Mouse (Mus musculus): ENCODE measurements around the gene Cntnap2. TPM values are rescaled to one million over a fixed set of nuclear protein-coding genes. Genes with fewer than 3 reads are reported as not detected.

The Cntnap2 gene
- total RNA-seq (2015; ENCODE audit: low replicate concordance) (not detected in 2 replicates), total RNA-seq (2017; ENCODE audit: low replicate concordance) (not detected in 2 replicates)

- ATAC-seq (replicated peaks; ENCODE audit: low FRiP score, poor library complexity, severe bottlenecking): no peak
These were observed at the start of gene Cntnap2 for GRCm38 (mm10) chr6:45059091-45059490. TSS of gene Cntnap2 (plus strand) at chr6:45059357.

- no peak; the same call in 1 of the 2 replicates for ATAC-seq (replicated peaks; ENCODE audit: low FRiP score, poor library complexity, severe bottlenecking)
These were observed 33.0 kb upstream of the Cntnap2 start for GRCm38 (mm10) chr6:45026011-45026682.

- no peak for ATAC-seq (replicated peaks; ENCODE audit: low FRiP score, poor library complexity, severe bottlenecking)
These were observed 19.7 kb upstream of the Cntnap2 start for GRCm38 (mm10) chr6:45039454-45039853.

GRCm38 (mm10) chr6:45059556-45060471 lies 657 bp downstream of the Cntnap2 start:
- ATAC-seq (replicated peaks; ENCODE audit: low FRiP score, poor library complexity, severe bottlenecking): no peak

DNA sequence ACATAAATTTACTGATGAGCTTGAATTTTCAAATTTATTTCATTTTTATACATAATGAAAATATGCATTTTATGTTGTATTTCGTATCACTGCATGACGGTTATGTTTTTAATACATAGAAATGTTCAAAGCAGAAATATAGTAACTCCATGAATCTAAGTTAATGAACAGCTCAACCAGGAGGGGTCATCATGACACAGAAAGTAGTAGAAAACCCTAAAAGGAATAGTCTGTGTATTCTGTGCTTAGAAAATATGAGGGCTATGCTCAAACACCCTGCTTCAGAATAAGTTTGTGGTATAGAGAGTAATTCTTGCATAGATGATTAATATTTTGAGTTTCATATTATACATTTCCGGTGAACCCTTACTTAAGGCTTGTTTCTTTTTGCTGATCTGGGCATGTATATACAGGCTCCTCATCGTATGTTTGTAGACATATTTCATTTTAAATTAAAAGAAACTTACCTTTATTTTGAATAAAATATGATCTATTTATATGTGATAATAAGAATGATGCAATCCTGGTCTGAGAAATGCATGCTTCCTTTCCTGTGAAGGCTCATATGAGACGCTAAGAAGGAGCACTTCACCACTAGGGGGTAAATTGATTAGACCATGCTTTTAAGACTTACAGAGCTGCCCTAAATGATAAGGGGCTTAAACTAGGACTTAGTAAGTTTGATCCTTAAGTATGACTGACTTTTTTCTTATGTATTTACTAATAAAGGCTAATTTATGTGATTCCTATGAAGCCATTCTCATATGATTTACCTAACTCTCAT lies 3.2 kb downstream of the Cntnap2 start:
- ATAC-seq (replicated peaks; ENCODE audit: low FRiP score, poor library complexity, severe bottlenecking): no peak

DNA sequence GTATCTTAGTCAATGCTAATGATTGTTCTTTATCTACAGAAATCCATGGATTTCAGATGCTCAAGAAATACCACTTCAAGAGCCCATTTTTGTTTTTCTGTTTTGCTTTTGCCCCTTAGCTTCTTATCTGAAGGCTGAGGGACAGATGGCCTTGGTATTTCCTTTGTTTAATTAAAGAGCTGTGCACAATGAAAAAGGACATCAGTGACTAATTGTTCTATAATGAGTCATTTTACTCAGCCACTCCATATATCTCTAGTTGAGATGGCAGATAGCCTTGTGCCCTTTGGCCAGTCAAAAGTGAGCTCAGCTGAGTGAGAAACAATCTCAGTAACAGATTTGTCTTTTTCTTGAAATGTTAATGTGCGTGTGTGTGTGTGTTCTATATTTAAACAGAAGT lies 29.1 kb downstream of the Cntnap2 start:
- no peak for ATAC-seq (replicated peaks; ENCODE audit: low FRiP score, poor library complexity, severe bottlenecking)

- no peak for ATAC-seq (replicated peaks; ENCODE audit: low FRiP score, poor library complexity, severe bottlenecking)
These were observed 54.5 kb downstream of the Cntnap2 start for GRCm38 (mm10) chr6:45113613-45114012.

DNA sequence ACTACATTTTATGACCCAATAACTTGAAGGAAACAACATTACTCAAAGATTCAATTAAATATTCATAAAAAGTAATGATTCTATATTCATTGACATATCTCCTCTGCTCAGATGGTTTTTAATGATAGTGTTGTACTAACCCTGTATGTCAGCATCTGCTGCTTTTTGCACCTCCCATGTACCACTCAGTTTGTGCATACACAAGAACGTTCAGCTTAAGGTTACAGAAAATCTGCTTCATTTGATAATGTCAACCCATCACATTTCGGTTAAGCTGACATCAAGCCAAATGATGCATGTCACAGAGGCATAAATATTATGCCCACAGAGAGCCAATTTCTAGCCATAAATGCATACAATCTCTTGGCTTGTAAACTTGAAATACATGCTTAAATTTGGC lies 85.7 kb downstream of the Cntnap2 start:
- no peak for ATAC-seq (replicated peaks; ENCODE audit: low FRiP score, poor library complexity, severe bottlenecking)

GRCm38 (mm10) chr6:45205039-45205438 lies 145.9 kb downstream of the Cntnap2 start:
- ATAC-seq (replicated peaks; ENCODE audit: low FRiP score, poor library complexity, severe bottlenecking): no peak

DNA sequence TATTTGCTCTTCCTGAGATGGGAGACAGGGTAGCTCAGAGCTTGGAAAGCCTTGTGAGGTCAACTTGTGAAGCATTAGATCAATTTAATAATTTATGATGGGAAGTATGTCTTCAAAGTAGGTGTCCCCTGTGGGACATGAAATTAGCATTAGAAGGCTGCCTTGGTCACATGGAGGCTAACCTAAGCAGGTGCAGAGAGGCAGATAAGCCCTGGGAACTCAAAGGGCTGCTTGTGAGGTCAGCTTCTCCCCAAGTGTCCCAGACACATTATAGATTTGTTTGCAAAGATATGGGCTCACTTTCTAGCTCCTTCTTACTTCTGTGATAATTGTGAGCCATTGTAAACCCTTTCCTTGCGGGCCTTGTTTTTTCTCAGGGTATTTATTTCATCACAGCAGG lies 155.2 kb downstream of the Cntnap2 start:
- no peak for ATAC-seq (replicated peaks; ENCODE audit: low FRiP score, poor library complexity, severe bottlenecking)

DNA sequence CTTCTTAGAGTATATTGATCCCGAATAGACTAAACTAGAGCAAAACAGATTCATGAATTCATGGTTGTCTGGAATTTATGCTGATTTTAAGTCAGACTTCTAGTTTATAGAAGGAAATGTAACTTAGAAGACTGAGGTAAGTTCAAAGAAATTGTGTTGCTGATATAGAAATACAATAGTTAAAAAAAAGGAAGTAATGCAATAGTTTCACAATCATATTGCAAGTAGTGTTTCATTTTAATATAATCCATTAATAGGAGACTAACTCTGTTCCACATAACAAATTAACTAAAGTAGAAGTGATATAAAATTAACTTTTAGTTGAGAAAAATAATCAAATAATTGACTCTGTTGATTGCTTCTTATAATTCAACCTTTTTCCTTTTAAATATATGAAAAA lies 169.8 kb downstream of the Cntnap2 start:
- ATAC-seq (replicated peaks; ENCODE audit: low FRiP score, poor library complexity, severe bottlenecking): no peak

GRCm38 (mm10) chr6:45232571-45232970 lies 173.4 kb downstream of the Cntnap2 start:
- no peak for ATAC-seq (replicated peaks; ENCODE audit: low FRiP score, poor library complexity, severe bottlenecking)

GRCm38 (mm10) chr6:45236531-45236930 lies 177.4 kb downstream of the Cntnap2 start:
- ATAC-seq (replicated peaks; ENCODE audit: low FRiP score, poor library complexity, severe bottlenecking): no peak

DNA sequence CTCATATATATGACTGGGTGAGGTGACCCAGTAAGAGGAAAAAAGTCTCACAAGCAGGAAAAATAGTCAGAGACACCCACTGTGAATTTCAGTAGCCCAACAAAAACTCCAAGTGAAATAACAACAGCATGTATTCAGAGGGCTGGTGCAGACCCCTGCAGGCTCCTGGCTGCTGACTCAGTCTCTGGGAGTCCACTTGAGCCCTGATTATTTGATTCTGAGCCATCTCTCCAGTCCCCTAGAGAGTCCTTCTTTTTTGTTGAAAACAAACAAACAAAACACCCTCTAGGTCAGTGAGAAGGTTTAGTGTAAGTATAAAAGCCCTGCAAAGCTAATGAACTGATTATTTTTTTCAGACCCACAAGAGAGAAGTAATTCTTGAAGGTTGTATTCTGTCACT lies 179.0 kb downstream of the Cntnap2 start:
- no peak for ATAC-seq (replicated peaks; ENCODE audit: low FRiP score, poor library complexity, severe bottlenecking)

- ATAC-seq (replicated peaks; ENCODE audit: low FRiP score, poor library complexity, severe bottlenecking): no peak
These were observed 182.1 kb downstream of the Cntnap2 start for GRCm38 (mm10) chr6:45241218-45241617.

DNA sequence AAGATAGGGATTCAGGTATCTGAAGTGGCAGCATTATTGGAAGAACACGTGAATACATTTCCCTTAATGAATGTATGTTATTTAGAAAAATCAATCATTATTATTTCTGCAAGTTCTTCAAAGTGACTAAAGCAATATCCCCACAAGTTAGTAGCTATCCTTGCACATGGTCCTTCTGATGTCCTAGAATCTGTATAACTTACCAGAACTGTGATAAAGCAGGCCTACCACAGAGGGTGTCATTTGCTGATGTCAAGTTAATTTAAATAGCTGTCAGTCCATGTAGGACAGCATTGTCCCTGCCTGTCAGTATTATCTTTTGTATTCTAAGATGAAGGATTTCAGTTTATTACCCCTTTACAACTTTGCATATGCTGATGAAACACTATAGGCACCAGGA lies 185.5 kb downstream of the Cntnap2 start:
- no peak for ATAC-seq (replicated peaks; ENCODE audit: low FRiP score, poor library complexity, severe bottlenecking)

GRCm38 (mm10) chr6:45258047-45258446 lies 198.9 kb downstream of the Cntnap2 start:
- ATAC-seq (replicated peaks; ENCODE audit: low FRiP score, poor library complexity, severe bottlenecking): no peak

DNA sequence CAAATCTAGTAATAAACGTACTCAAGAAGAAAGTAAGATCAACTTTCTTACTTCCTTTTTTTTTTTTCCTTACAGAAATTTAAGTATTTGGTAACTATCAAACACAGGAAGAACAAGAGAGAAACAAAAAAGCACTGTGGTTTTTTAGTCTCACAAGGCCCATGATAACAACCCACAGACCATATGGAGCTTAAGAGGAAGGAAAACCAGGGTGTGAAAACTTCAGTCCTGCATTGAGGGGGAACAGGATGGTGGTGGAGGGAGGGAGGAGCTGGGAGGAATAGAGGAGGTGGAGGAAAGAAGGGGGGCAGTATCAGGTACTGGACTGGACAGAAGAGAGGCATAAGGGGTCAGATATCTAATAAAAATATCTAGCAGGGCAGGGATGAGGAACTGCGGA lies 212.4 kb downstream of the Cntnap2 start:
- ATAC-seq (replicated peaks; ENCODE audit: low FRiP score, poor library complexity, severe bottlenecking): no peak

DNA sequence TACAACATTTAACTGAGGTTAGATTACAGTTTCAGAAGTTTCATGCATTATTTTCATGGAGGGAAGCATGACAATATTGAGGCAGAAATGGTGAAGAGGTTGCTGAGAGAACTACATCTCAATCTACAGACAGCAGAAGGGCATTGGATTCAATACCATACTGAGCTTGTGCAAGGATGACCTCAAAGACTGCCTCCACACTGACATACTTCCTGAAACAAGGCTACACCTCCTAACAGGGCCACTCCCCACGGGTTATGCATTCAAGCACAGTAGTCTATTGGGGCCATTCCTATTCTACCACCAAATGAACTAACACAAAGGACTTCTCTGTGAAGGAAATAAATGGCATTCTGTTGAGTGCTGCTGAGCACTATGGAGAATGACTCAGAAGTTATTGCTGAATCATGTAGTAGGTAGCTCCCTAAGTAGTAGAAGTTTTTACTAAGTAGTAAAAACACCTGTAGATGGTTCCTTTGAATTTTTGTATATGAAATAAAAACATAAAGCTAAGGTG lies 214.2 kb downstream of the Cntnap2 start:
- no peak for ATAC-seq (replicated peaks; ENCODE audit: low FRiP score, poor library complexity, severe bottlenecking)

DNA sequence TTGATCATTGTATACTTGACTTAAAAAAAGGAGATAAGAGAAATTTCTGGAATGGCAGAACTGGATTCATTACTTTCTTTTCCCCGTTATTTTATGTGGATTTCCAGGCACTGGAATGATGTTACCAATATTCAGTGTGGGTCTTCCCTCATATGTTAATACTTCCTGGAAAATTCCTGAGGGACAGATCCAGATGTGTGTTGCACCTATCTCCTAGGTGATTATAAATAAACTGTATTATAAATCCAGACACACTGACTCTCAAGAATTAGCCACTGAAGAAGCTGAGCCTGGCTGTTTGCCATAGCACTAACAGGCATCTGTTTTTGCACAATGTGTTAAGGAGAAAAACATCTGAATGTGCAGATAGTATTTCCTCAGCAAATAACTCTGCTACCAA lies 231.0 kb downstream of the Cntnap2 start:
- no peak for ATAC-seq (replicated peaks; ENCODE audit: low FRiP score, poor library complexity, severe bottlenecking)
